Comparison of ENCODE assay signal across 10 mouse cellular contexts in genomic region chr15:82040650-82041049, GRCm38 (mm10). TPM values are rescaled to one million over a fixed set of nuclear protein-coding genes. Genes with fewer than 3 reads are reported as not detected.
DNase-seq lines count a peak whose midpoint lies in the region; ATAC-seq and TF ChIP-seq lines count a peak whose summit lies in the region.
"Had no signal": no experiment of that assay in that cellular context is flagged by ENCODE, and none has a peak within 500 bp of the region (broad histone marks: within the 10 kb centered on the region; RNA-seq: fewer than 3 reads in every experiment).

No protein-coding gene starts in this region.

- H3K4me1 ChIP-seq in testis, adult 2 months (ENCODE audit: control insufficient read depth, insufficient read depth, low read length), result no peaks in the 10 kb centered on the region
- no peaks in the 10 kb centered on the region for H3K4me1 ChIP-seq in intestine, embryonic 15.5 days (replicated peaks)
- H3K4me1 ChIP-seq: stomach, embryonic 15.5 days had no signal

- no peak overlapping the region for H3K27ac ChIP-seq in gastrocnemius, adult 2 months
- no peak overlapping the region for H3K27ac ChIP-seq in testis, adult 2 months (ENCODE audit: control insufficient read depth, insufficient read depth, low read depth, low read length)
- no peak overlapping the region for H3K27ac ChIP-seq in intestine, embryonic 15.5 days
- H3K27ac ChIP-seq: stomach, embryonic 15.5 days had no signal

- no peak overlapping the region for H3K4me3 ChIP-seq in gastrocnemius, adult 2 months
- no peak overlapping the region for H3K4me3 ChIP-seq in testis, adult 2 months (ENCODE audit: control insufficient read depth, low read depth, low read length)
- H3K4me3 ChIP-seq in intestine, embryonic 15.5 days (replicated peaks), result no peak overlapping the region
- H3K4me3 ChIP-seq: stomach, embryonic 15.5 days had no signal

- H3K9me3 ChIP-seq in intestine, embryonic 15.5 days, result no peaks in the 10 kb centered on the region
- H3K9me3 ChIP-seq: stomach, embryonic 15.5 days had no signal

- 0 out of 2 replicates have a peak, but pooled peaks cover 2% of the 10 kb centered on the region for H3K36me3 ChIP-seq in testis, adult 2 months (ENCODE audit: control insufficient read depth, insufficient read depth, low read length)
- H3K36me3 ChIP-seq in intestine, embryonic 15.5 days, result peaks cover 19% of the 10 kb centered on the region
- H3K36me3 ChIP-seq in splenic B cell, adult 2 months (ENCODE audit: control insufficient read depth, insufficient read depth, low read length, poor library complexity, severe bottlenecking), result peaks cover 4% of the 10 kb centered on the region; the same call in 1 of the 2 replicates

- no peaks in the 10 kb centered on the region for H3K27me3 ChIP-seq in testis, adult 2 months (ENCODE audit: control insufficient read depth, insufficient read depth, low read length)
- no peaks in the 10 kb centered on the region for H3K27me3 ChIP-seq in intestine, embryonic 15.5 days (replicated peaks)
- H3K27me3 ChIP-seq in splenic B cell, adult 2 months (ENCODE audit: control insufficient read depth, insufficient read depth, low read length, poor library complexity, severe bottlenecking), result no peaks in the 10 kb centered on the region
- H3K27me3 ChIP-seq: stomach, embryonic 15.5 days had no signal

- WGBS in intestine, embryonic 15.5 days, result 94% methylated on average over 1 of the region's 1 CpGs

- DNase-seq in gastrocnemius, adult 2 months, result peak; percentile 42
- no peak for DNase-seq in gastrocnemius, postnatal 25 days
- no peak for DNase-seq in testis, postnatal 14 days (ENCODE audit: low spot score)
- peak; percentile 44 for DNase-seq in lung, postnatal 14 days
- peak; percentile 80 for DNase-seq in splenic B cell, adult 2 months (ENCODE audit: low read depth, low spot score)

- intact Hi-C loops in gastrocnemius, adult 2 months (cut with DNase I), result no loop called here

- no peak for TF ChIP-seq POLR2A in testis, adult 2 months (IDR thresholded peaks at IDR 0.05; ENCODE audit: control insufficient read depth, low read depth, low read length)

- peak; percentile 92 for TF ChIP-seq CTCF in gastrocnemius, adult 2 months (IDR thresholded peaks at IDR 0.05)
- TF ChIP-seq CTCF in testis, adult 2 months (IDR thresholded peaks at IDR 0.05; ENCODE audit: control insufficient read depth, insufficient read depth, insufficient replicate concordance, low read depth, low read length), result peak; percentile 58; the same call in 1 of the 2 replicates

- H3K9ac ChIP-seq in intestine, embryonic 15.5 days, result no peak overlapping the region
- H3K9ac ChIP-seq: stomach, embryonic 15.5 days had no signal

- peak; percentile 89 for ATAC-seq in common myeloid progenitor, adult 5-6 weeks (replicated peaks; ENCODE audit: low read depth, poor library complexity, severe bottlenecking)
- ATAC-seq in intestine, embryonic 15.5 days, result 0 out of 2 replicates have a peak, but pooled peaks have one; percentile 56

- H3K4me2 ChIP-seq in intestine, embryonic 15.5 days (replicated peaks), result no peak overlapping the region
- H3K4me2 ChIP-seq: stomach, embryonic 15.5 days had no signal

RNA-seq across cellular contexts. Expression of gene Snu13, which starts 6.7 kb away (rescaled TPM):
- total RNA-seq in gastrocnemius, adult 2 months (2021), result 10 to 100 TPM; 44.4 to 61.4 TPM
- total RNA-seq in gastrocnemius, postnatal 25 days (2021), result 10 to 100 TPM; 44.6 to 48.5 TPM
- polyA plus RNA-seq in testis, adult 2 months (2012; rRNA removed), result 68.8 and 72.0 TPM in 2 replicates
- 197 and 206 TPM in 2 replicates for total RNA-seq in common myeloid progenitor, adult 5-6 weeks (2017)
- 256 and 273 TPM in 2 replicates for polyA plus RNA-seq in intestine, embryonic 15.5 days (2015; fragmentation: Nextera tagmentation; extraction: Ambion mirVana)

RNA-seq across cellular contexts. Expression of gene Desi1, which starts 7.0 kb away (rescaled TPM):
- total RNA-seq in gastrocnemius, adult 2 months (2021), result 10 to 100 TPM; 14.5 to 20.8 TPM
- total RNA-seq in gastrocnemius, postnatal 25 days (2021), result 10 to 100 TPM; 19.0 to 25.7 TPM
- 646 and 682 TPM in 2 replicates for polyA plus RNA-seq in testis, adult 2 months (2012; rRNA removed)
- total RNA-seq in common myeloid progenitor, adult 5-6 weeks (2017), result 12.2 and 13.6 TPM in 2 replicates
- 19.8 and 21.3 TPM in 2 replicates for polyA plus RNA-seq in intestine, embryonic 15.5 days (2015; fragmentation: Nextera tagmentation; extraction: Ambion mirVana)

RNA-seq across cellular contexts. Expression of gene 4930407I10Rik, which starts 18.3 kb away (rescaled TPM):
- not detected for total RNA-seq in gastrocnemius, adult 2 months (2021)
- total RNA-seq in gastrocnemius, postnatal 25 days (2021), result not detected
- 86.7 and 90.3 TPM in 2 replicates for polyA plus RNA-seq in testis, adult 2 months (2012; rRNA removed)
- not detected in 2 replicates for total RNA-seq in common myeloid progenitor, adult 5-6 weeks (2017)
- not detected in 2 replicates for polyA plus RNA-seq in intestine, embryonic 15.5 days (2015; fragmentation: Nextera tagmentation; extraction: Ambion mirVana)
- total RNA-seq: left cerebral cortex, postnatal 10 days had no signal
- polyA plus RNA-seq: stomach, embryonic 15.5 days had no signal

RNA-seq across cellular contexts. Expression of gene Mei1, which starts 29.1 kb away (rescaled TPM):
- total RNA-seq in gastrocnemius, adult 2 months (2021), result not detected
- under 1 TPM; 0.08 to 0.24 TPM for total RNA-seq in gastrocnemius, postnatal 25 days (2021)
- 8.2 and 10.3 TPM in 2 replicates for polyA plus RNA-seq in testis, adult 2 months (2012; rRNA removed)
- not detected in 2 replicates for total RNA-seq in common myeloid progenitor, adult 5-6 weeks (2017)
- not detected in 2 replicates for polyA plus RNA-seq in intestine, embryonic 15.5 days (2015; fragmentation: Nextera tagmentation; extraction: Ambion mirVana)
- polyA plus RNA-seq: stomach, embryonic 15.5 days had no signal

RNA-seq across cellular contexts. Expression of gene Xrcc6, which starts 53.0 kb away (rescaled TPM):
- total RNA-seq in gastrocnemius, adult 2 months (2021), result 10 to 100 TPM; 23.9 to 25.4 TPM
- 10 to 100 TPM; 20.8 to 24.9 TPM for total RNA-seq in gastrocnemius, postnatal 25 days (2021)
- 16.7 and 20.4 TPM in 2 replicates for polyA plus RNA-seq in testis, adult 2 months (2012; rRNA removed)
- total RNA-seq in common myeloid progenitor, adult 5-6 weeks (2017), result 409 and 444 TPM in 2 replicates
- 76.1 and 79.6 TPM in 2 replicates for polyA plus RNA-seq in intestine, embryonic 15.5 days (2015; fragmentation: Nextera tagmentation; extraction: Ambion mirVana)

Comparison
In these comparisons a context has a peak if more than half of its experiments do, and no peak if none do; other contexts are left out.
1. DNase-seq: peak in gastrocnemius, adult 2 months (single experiment), lung, postnatal 14 days (single experiment) and splenic B cell, adult 2 months (single experiment); none in gastrocnemius, postnatal 25 days (single experiment) and testis, postnatal 14 days (single experiment).